Mouse (Mus musculus) stomach, embryonic 15.5 days (tissue): Measurements from ENCODE around the gene Arhgef26. TPM values are rescaled to one million over a fixed set of nuclear protein-coding genes. Genes with fewer than 3 reads are reported as not detected.
A peak's percentile ranks its signal among the peaks of the same experiment; 100 is the strongest.

ENCODE experiments used
- ATAC-seq: fragments of 200-750 bp; cut with Nextera tagmentation; 2 replicates; pipeline ENCODE4 v1.8.0; 2017; ENCODE audit warnings: low read depth, moderate number of reproducible peaks, moderate TSS enrichment; ENCODE audit not compliant: insufficient read depth, low FRiP score
- H3K27ac ChIP-seq: fragments of 300-500 bp; sonication (generic); 2 replicates; pipeline ENCODE4 v1.5.1; 2015; ENCODE audit warnings: mild to moderate bottlenecking, inconsistent platforms
- H3K27me3 ChIP-seq: fragments of 300-500 bp; sonication (generic); replicated peaks from 2 replicates; pipeline ENCODE4 v1.6.1; 2015; ENCODE audit warnings: inconsistent platforms
- H3K36me3 ChIP-seq: fragments of 300-500 bp; sonication (generic); 2 replicates; pipeline ENCODE4 v1.6.1; 2015; ENCODE audit warnings: inconsistent platforms
- H3K4me1 ChIP-seq: fragments of 300-500 bp; sonication (generic); 2 replicates; pipeline ENCODE4 v1.6.1; 2015; ENCODE audit warnings: inconsistent platforms
- H3K4me2 ChIP-seq: fragments of 300-500 bp; sonication (generic); 2 replicates; pipeline ENCODE4 v1.6.1; 2015; ENCODE audit warnings: mild to moderate bottlenecking, inconsistent platforms
- H3K4me3 ChIP-seq: fragments of 300-500 bp; sonication (generic); replicated peaks from 2 replicates; pipeline ENCODE4 v1.5.1; 2015; ENCODE audit warnings: inconsistent platforms
- H3K9ac ChIP-seq: fragments of 300-500 bp; sonication (generic); 2 replicates; pipeline ENCODE4 v1.6.1; 2015; ENCODE audit warnings: inconsistent platforms
- H3K9me3 ChIP-seq: fragments of 300-500 bp; sonication (generic); 2 replicates; pipeline ENCODE4 v1.6.1; 2016; ENCODE audit warnings: inconsistent platforms
- WGBS: fragments of 180-500 bp; shearing (Covaris S2); methylation state at CpG from one replicate; pipeline ENCODE4 v1.1.7; 2015; 5-methylcytosine and 5-hydroxymethylcytosine counted together
- polyA plus RNA-seq: library from polyadenylated mRNA; unstranded; fragments of >200 nt; fragmentation: Nextera tagmentation; extraction: Ambion mirVana; gene quantifications from 2 replicates; pipeline ENCODE4 v1.2.1, GENCODE M21; 2015

Arhgef26 gene
- polyA plus RNA-seq, 1 experiment from 2014 or later: 15.9 TPM

- WGBS: 37% methylated on average over 6 of the region's 6 CpGs
- Histone ChIP-seq H3K4me3 (no peak overlapping the region), H3K4me2 (no peak overlapping the region), H3K27me3 (no peaks in the 10 kb centered on the region), H3K4me1 (no peaks in the 10 kb centered on the region), H3K36me3 (no peaks in the 10 kb centered on the region), H3K9me3 (no peaks in the 10 kb centered on the region), H3K9ac (no peak overlapping the region), H3K27ac (peak overlapping the region; percentile 66; the same call in 1 of the 2 replicates)
- peak; percentile 81 for ATAC-seq
Measured at GRCm38 (mm10) chr3:62348514-62349217, 10.5 kb downstream of the Arhgef26 start.

GRCm38 (mm10) chr3:62349218-62349897, 11.2 kb downstream of the Arhgef26 start:
- H3K4me1 ChIP-seq: no peaks in the 10 kb centered on the region
- no peaks in the 10 kb centered on the region for H3K36me3 ChIP-seq
- no peak overlapping the region for H3K4me3 ChIP-seq
- no peaks in the 10 kb centered on the region for H3K27me3 ChIP-seq
- peak; percentile 72 for ATAC-seq
- H3K9me3 ChIP-seq: no peaks in the 10 kb centered on the region
- WGBS: 54% methylated on average over 11 of the region's 11 CpGs
- no peak overlapping the region for H3K9ac ChIP-seq
- peak overlapping the region; percentile 58 for H3K27ac ChIP-seq
- H3K4me2 ChIP-seq: 0 out of 2 replicates have a peak overlapping the region, but pooled peaks have one; percentile 6

GRCm38 (mm10) chr3:62352071-62352470, 13.9 kb downstream of the Arhgef26 start:
- no peak overlapping the region for H3K4me2 ChIP-seq
- H3K9me3 ChIP-seq: no peaks in the 10 kb centered on the region
- WGBS: 71% methylated on average over 4 of the region's 4 CpGs
- no peaks in the 10 kb centered on the region for H3K27me3 ChIP-seq
- no peaks in the 10 kb centered on the region for H3K4me1 ChIP-seq
- H3K4me3 ChIP-seq: no peak overlapping the region
- H3K9ac ChIP-seq: no peak overlapping the region
- H3K27ac ChIP-seq: no peak overlapping the region
- ATAC-seq: no peak
- no peaks in the 10 kb centered on the region for H3K36me3 ChIP-seq

- Histone ChIP-seq H3K27me3 (no peaks in the 10 kb centered on the region), H3K4me2 (no peak overlapping the region), H3K27ac (no peak overlapping the region), H3K4me1 (no peaks in the 10 kb centered on the region), H3K36me3 (no peaks in the 10 kb centered on the region), H3K9me3 (no peaks in the 10 kb centered on the region), H3K9ac (no peak overlapping the region), H3K4me3 (no peak overlapping the region)
- 87% methylated on average over 4 of the region's 4 CpGs for WGBS
- ATAC-seq: no peak
Measured at GRCm38 (mm10) chr3:62352876-62353275, 14.7 kb downstream of the Arhgef26 start.

- Histone ChIP-seq H3K9me3 (no peaks in the 10 kb centered on the region), H3K27me3 (no peaks in the 10 kb centered on the region), H3K36me3 (no peaks in the 10 kb centered on the region), H3K4me1 (no peaks in the 10 kb centered on the region), H3K27ac (no peak overlapping the region), H3K4me2 (no peak overlapping the region), H3K9ac (no peak overlapping the region), H3K4me3 (no peak overlapping the region)
- ATAC-seq: no peak
- 64% methylated on average over 5 of the region's 5 CpGs for WGBS
Measured at GRCm38 (mm10) chr3:62367882-62368281, 29.7 kb downstream of the Arhgef26 start.

- Histone ChIP-seq H3K4me1 (no peaks in the 10 kb centered on the region), H3K4me2 (no peak overlapping the region), H3K27me3 (no peaks in the 10 kb centered on the region), H3K36me3 (no peaks in the 10 kb centered on the region), H3K27ac (no peak overlapping the region), H3K9ac (no peak overlapping the region), H3K9me3 (no peaks in the 10 kb centered on the region), H3K4me3 (no peak overlapping the region)
- 55% methylated on average over 2 of the region's 2 CpGs for WGBS
- ATAC-seq: no peak
Measured at GRCm38 (mm10) chr3:62372841-62373240, 34.7 kb downstream of the Arhgef26 start.

- no peak overlapping the region for H3K4me2 ChIP-seq
- no peak overlapping the region for H3K4me3 ChIP-seq
- no peak overlapping the region for H3K9ac ChIP-seq
- no peaks in the 10 kb centered on the region for H3K36me3 ChIP-seq
- 75% methylated on average over 4 of the region's 4 CpGs for WGBS
- no peak overlapping the region for H3K27ac ChIP-seq
- H3K9me3 ChIP-seq: no peaks in the 10 kb centered on the region
- ATAC-seq: no peak
- H3K4me1 ChIP-seq: no peaks in the 10 kb centered on the region
- H3K27me3 ChIP-seq: no peaks in the 10 kb centered on the region
Measured at GRCm38 (mm10) chr3:62374346-62374745, 36.2 kb downstream of the Arhgef26 start.

GRCm38 (mm10) chr3:62374831-62375230, 36.7 kb downstream of the Arhgef26 start:
- WGBS: 53% methylated on average over 6 of the region's 6 CpGs
- no peaks in the 10 kb centered on the region for H3K27me3 ChIP-seq
- H3K27ac ChIP-seq: no peak overlapping the region
- ATAC-seq: no peak
- no peaks in the 10 kb centered on the region for H3K4me1 ChIP-seq
- H3K9ac ChIP-seq: no peak overlapping the region
- no peaks in the 10 kb centered on the region for H3K36me3 ChIP-seq
- H3K4me2 ChIP-seq: no peak overlapping the region
- no peaks in the 10 kb centered on the region for H3K9me3 ChIP-seq
- no peak overlapping the region for H3K4me3 ChIP-seq

- Histone ChIP-seq H3K27me3 (no peaks in the 10 kb centered on the region), H3K4me3 (no peak overlapping the region), H3K36me3 (no peaks in the 10 kb centered on the region), H3K4me1 (no peaks in the 10 kb centered on the region), H3K27ac (no peak overlapping the region), H3K4me2 (no peak overlapping the region), H3K9ac (no peak overlapping the region), H3K9me3 (no peaks in the 10 kb centered on the region)
- 83% methylated on average over 2 of the region's 2 CpGs for WGBS
- no peak for ATAC-seq
Measured at GRCm38 (mm10) chr3:62376719-62377118, 38.6 kb downstream of the Arhgef26 start.

GRCm38 (mm10) chr3:62379946-62380345, 41.8 kb downstream of the Arhgef26 start:
- no peaks in the 10 kb centered on the region for H3K36me3 ChIP-seq
- H3K27ac ChIP-seq: no peak overlapping the region
- ATAC-seq: no peak

GRCm38 (mm10) chr3:62380420-62380819, 42.3 kb downstream of the Arhgef26 start:
- WGBS: 68% methylated on average over 3 of the region's 3 CpGs
- no peak for ATAC-seq
- no peaks in the 10 kb centered on the region for H3K9me3 ChIP-seq
- H3K36me3 ChIP-seq: no peaks in the 10 kb centered on the region
- H3K4me3 ChIP-seq: no peak overlapping the region
- H3K4me2 ChIP-seq: no peak overlapping the region
- no peak overlapping the region for H3K27ac ChIP-seq
- H3K9ac ChIP-seq: no peak overlapping the region
- H3K27me3 ChIP-seq: no peaks in the 10 kb centered on the region
- H3K4me1 ChIP-seq: no peaks in the 10 kb centered on the region

More at GRCm38 (mm10) chr3:62379946-62380345, 41.8 kb downstream of the Arhgef26 start:
- Histone ChIP-seq H3K9ac (no peak overlapping the region), H3K4me1 (no peaks in the 10 kb centered on the region), H3K9me3 (no peaks in the 10 kb centered on the region), H3K4me2 (no peak overlapping the region), H3K4me3 (no peak overlapping the region), H3K27me3 (no peaks in the 10 kb centered on the region)
- WGBS: 29% methylated on average over 5 of the region's 5 CpGs

GRCm38 (mm10) chr3:62382853-62383252, 44.7 kb downstream of the Arhgef26 start:
- ATAC-seq: no peak
- Histone ChIP-seq H3K27ac (no peak overlapping the region), H3K9ac (no peak overlapping the region), H3K4me2 (no peak overlapping the region), H3K36me3 (no peaks in the 10 kb centered on the region), H3K9me3 (no peaks in the 10 kb centered on the region), H3K27me3 (no peaks in the 10 kb centered on the region), H3K4me1 (no peaks in the 10 kb centered on the region), H3K4me3 (no peak overlapping the region)
- 65% methylated on average over 1 of the region's 1 CpGs for WGBS
